Mouse (Mus musculus) small intestine, adult 2 months (tissue): ENCODE results near the gene Otud4. TPM values are rescaled to one million over a fixed set of nuclear protein-coding genes. Genes with fewer than 3 reads are reported as not detected.

Experiments used
- H3K27ac ChIP-seq: fragments of 200-500 bp; 2 replicates; pipeline ENCODE4 v1.5.1; 2012; ENCODE audit warnings: low read depth, low read length, control low read depth, inconsistent platforms; ENCODE audit not compliant: insufficient read depth
- H3K27me3 ChIP-seq: fragments of 200-500 bp; 2 replicates; pipeline ENCODE4 v1.6.1; 2012; ENCODE audit warnings: mild to moderate bottlenecking, moderate library complexity, low read length, inconsistent platforms; ENCODE audit not compliant: control insufficient read depth, insufficient read depth
- H3K36me3 ChIP-seq: fragments of 200-500 bp; 2 replicates; pipeline ENCODE4 v1.6.1; 2012; ENCODE audit warnings: mild to moderate bottlenecking, low read length, control low read depth, inconsistent platforms; ENCODE audit not compliant: control insufficient read depth, insufficient read depth
- H3K4me1 ChIP-seq: fragments of 200-500 bp; 2 replicates; pipeline ENCODE4 v1.6.1; 2012; ENCODE audit warnings: low read length, inconsistent platforms, mixed read lengths; ENCODE audit not compliant: control insufficient read depth, insufficient read depth, insufficient read length
- H3K4me3 ChIP-seq: fragments of 200-500 bp; 2 replicates; pipeline ENCODE4 v1.5.1; 2012; ENCODE audit warnings: low read depth, mild to moderate bottlenecking, control low read depth, inconsistent platforms, low read length, moderate library complexity
- CTCF ChIP-seq: fragments of 200-500 bp; IDR thresholded peaks from 2 replicates; pipeline ENCODE4 v1.5.1; 2012; ENCODE audit warnings: low read depth, mild to moderate bottlenecking, control low read depth, inconsistent platforms, low read length, moderate library complexity, mixed read lengths; ENCODE audit not compliant: insufficient replicate concordance, insufficient read length; ENCODE audit errors: extremely low read depth
- POLR2A ChIP-seq: fragments of 200-500 bp; IDR thresholded peaks from 2 replicates; pipeline ENCODE4 v1.6.1; 2012; ENCODE audit warnings: low read depth, mild to moderate bottlenecking, control low read depth, inconsistent platforms, low read length, moderate library complexity
- WGBS: fragments of 180-500 bp; shearing (Covaris S2); methylation state at CpG from one replicate; pipeline ENCODE4 v1.1.7; 2018; 5-methylcytosine and 5-hydroxymethylcytosine counted together
- polyA plus RNA-seq: library from polyadenylated mRNA; depleted of rRNA; stranded (reverse); fragments of >200 nt; gene quantifications from 2 replicates; pipeline ENCODE4 v1.2.3, GENCODE M21; 2012

Gene Otud4
- polyA plus RNA-seq, 1 experiment = 18.0 TPM

DNA sequence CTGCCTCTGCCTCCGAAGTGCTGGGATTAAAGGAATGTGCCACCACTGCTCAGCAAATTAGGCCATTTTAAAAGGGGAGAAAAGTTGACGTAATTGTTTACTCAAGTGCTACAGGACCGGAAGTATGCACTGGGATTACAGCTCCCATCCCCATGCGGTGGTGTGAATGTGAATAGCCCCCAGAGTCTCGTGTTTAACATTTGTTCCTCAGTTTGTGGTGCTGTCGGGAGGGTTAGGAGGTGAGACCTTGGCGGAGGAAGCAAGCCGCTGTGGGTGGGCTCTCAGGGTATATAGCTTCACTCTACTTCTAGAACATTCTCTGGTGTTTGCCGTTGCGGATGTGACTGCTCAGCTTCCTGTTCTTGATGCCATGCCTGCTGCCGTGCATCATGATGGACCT lies 17.1 kb upstream of the Otud4 start:
- Histone ChIP-seq H3K36me3 (no peaks in the 10 kb centered on the region), H3K27ac (no peak overlapping the region), H3K4me1 (no peaks in the 10 kb centered on the region), H3K4me3 (no peak overlapping the region), H3K27me3 (no peaks in the 10 kb centered on the region)
- no peak for TF ChIP-seq CTCF
- TF ChIP-seq POLR2A = no peak
- 72% methylated on average over 11 of the region's 11 CpGs for WGBS

DNA sequence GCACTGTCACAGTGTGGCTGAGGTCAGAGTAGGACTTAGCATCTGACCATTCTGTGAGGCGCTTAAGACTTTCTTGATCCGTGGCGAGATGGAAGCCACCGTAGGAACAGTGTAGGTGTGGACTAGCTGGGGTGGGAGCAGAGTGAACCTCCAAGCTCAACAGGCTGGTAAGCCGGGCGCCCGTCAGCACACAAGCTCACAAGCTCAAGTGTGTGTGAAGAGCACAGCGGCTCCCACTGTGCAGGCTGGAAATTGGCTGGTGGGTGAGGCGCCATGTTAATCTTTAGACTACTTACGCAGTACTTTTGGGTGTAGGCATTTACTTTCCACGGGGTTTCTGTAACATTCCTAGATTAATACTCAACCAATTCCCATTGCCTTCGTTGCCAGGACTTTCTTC lies 16.1 kb upstream of the Otud4 start:
- TF ChIP-seq CTCF = no peak
- TF ChIP-seq POLR2A = no peak
- WGBS = 92% methylated on average over 12 of the region's 12 CpGs

DNA sequence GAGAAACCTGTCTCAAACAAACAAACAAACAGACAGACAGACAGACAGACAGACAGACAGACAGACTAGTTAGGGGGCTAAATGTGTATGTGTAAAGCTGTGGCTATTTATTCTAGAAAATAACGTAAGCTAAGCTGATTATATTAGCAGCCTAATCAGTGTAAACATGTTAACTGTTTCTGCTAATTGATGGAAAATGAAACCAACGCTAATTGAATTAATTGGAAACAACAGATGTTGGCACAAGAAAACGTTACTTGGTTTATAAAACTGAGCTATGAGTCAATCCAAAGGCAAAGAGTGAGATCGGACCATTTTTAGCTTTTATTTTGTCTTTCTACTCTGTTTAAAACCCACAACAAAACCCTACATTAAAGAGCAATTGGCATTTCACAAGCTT lies 15.0 kb upstream of the Otud4 start:
- TF ChIP-seq POLR2A (no peak), CTCF (no peak)
- no peaks in the 10 kb centered on the region for H3K4me1 ChIP-seq
- no peaks in the 10 kb centered on the region for H3K27me3 ChIP-seq
- 66% methylated on average over 4 of the region's 4 CpGs for WGBS
- no peak overlapping the region for H3K4me3 ChIP-seq
- no peak overlapping the region for H3K27ac ChIP-seq
- H3K36me3 ChIP-seq = no peaks in the 10 kb centered on the region

More for the DNA sequence above, 16.1 kb upstream of the Otud4 start:
- no peak overlapping the region for H3K27ac ChIP-seq
- no peaks in the 10 kb centered on the region for H3K27me3 ChIP-seq
- no peaks in the 10 kb centered on the region for H3K36me3 ChIP-seq
- no peaks in the 10 kb centered on the region for H3K4me1 ChIP-seq
- H3K4me3 ChIP-seq = no peak overlapping the region

DNA sequence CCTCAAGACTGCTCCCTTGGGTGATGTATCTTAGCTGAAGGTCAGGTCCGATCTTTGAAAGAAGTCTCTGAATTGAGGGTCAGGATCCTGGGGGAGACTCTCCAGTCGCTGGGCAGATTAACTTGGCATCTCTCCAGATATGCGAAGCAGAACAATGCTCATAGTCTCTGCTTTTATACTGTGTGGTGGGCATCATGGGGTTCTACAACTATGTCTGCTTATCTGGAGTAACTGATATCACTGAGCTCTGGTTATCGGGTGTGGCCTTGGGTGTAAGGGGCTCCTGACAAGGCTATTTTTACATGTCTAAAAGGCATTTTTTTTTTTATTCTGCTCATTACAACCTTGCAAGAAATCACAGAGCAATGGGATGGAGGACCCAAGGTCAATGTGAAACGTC lies 13.2 kb upstream of the Otud4 start:
- 68% methylated on average over 5 of the region's 5 CpGs for WGBS
- no peaks in the 10 kb centered on the region for H3K36me3 ChIP-seq
- TF ChIP-seq POLR2A = no peak
- no peak for TF ChIP-seq CTCF

DNA sequence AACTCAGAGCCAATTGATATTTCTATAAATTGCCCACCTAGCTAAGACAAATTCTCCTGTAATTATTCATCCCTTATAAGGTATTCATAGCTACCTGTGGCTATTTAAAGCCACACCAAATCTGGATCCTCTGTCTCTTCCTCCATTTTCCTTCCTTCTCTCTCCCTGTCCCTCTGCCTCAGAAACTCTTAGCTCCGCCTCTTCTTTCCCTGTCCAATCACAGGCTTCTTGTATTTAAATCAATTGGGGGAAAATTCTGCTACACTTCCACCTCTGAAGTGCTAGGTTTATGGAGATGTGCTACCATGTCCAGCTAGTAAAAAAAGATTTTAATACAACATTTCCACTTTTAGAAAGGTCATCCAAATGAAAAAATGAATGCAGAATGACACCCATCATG lies 3.9 kb upstream of the Otud4 start:
- Histone ChIP-seq H3K4me3 (no peak overlapping the region), H3K36me3 (no peaks in the 10 kb centered on the region), H3K4me1 (no peaks in the 10 kb centered on the region), H3K27me3 (no peaks in the 10 kb centered on the region), H3K27ac (no peak overlapping the region)
- WGBS = 85% methylated on average over 1 of the region's 1 CpGs
- TF ChIP-seq CTCF = no peak

More for the DNA sequence above, 13.2 kb upstream of the Otud4 start:
- H3K27ac ChIP-seq = no peak overlapping the region
- no peak overlapping the region for H3K4me3 ChIP-seq
- H3K4me1 ChIP-seq = no peaks in the 10 kb centered on the region
- no peaks in the 10 kb centered on the region for H3K27me3 ChIP-seq

DNA sequence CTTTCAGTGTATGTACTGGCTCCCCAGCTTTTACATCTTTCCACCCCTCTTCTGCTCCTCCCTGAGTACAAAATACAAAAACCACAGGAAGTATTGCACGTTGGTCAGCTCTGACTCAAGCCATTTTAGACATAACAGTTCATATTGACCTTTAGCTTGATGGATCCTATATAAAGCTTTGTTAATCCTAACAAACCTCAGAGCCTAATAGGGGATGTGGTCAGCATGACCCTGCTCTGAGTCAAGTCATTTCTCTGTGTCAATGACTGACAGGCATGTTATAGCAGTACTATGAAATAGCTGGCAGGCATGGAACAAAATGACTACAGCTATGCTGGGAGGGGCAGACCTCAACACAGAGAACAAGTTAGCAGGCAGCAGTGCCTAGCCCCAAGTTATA lies 3.3 kb upstream of the Otud4 start:
- Histone ChIP-seq H3K27ac (no peak overlapping the region), H3K27me3 (no peaks in the 10 kb centered on the region), H3K4me3 (no peak overlapping the region), H3K36me3 (no peaks in the 10 kb centered on the region), H3K4me1 (no peaks in the 10 kb centered on the region)
- WGBS = 60% methylated on average over 1 of the region's 1 CpGs
- TF ChIP-seq CTCF = no peak
- TF ChIP-seq POLR2A = no peak

DNA sequence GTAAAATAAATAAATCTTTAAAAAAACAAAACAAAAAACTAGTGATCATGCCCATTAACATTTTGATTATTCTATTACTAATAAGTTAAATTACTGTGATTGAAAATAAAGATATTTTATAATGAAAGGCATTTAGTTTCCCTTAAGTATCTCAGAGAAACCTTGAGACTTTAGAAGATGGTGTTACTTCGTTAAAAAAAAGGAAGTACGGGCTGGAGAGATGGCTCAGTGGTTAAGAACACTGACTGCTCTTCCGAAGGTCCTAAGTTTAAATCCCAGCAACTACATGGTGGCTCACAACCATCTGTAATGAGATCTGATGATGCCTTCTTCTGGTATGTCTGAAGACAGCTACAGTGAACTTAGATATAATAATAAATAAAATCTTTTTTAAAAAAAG lies 2.2 kb upstream of the Otud4 start:
- no peak for TF ChIP-seq POLR2A
- no peak for TF ChIP-seq CTCF
- Histone ChIP-seq H3K27me3 (no peaks in the 10 kb centered on the region), H3K4me3 (no peak overlapping the region), H3K27ac (no peak overlapping the region), H3K36me3 (no peaks in the 10 kb centered on the region), H3K4me1 (no peaks in the 10 kb centered on the region)
- 85% methylated on average over 3 of the region's 3 CpGs for WGBS
